Mouse (Mus musculus) Patski (cell line): ENCODE measurements at regions not wholly inside any gene's neighbourhood (a gene's known extent, or its start where the extent isn't known, plus 50 kb on each side); places are given as distances from the start of the nearest gene placed in this dataset.

Source experiments
- ATAC-seq: fragments of 100-300 bp; one replicate; pipeline ENCODE4 v1.8.0; 2021
- CTCF ChIA-PET: fragments of 350-600 bp; sonication (Branson Sonifier 250); formaldehyde crosslinking; loops from one replicate; lab custom pipeline; 2022; ENCODE audit warnings: inconsistent platforms; lab: Charles Lee
- POLR2A ChIA-PET: fragments of 350-600 bp; sonication (Branson Sonifier 250); formaldehyde crosslinking; loops from one replicate; lab custom pipeline; 2022; ENCODE audit warnings: antibody characterized with exemption, inconsistent platforms; lab: Charles Lee
- DNase-seq: peaks from one replicate; pipeline ENCODE4 v3.0.0-alpha.2; 2011; ENCODE audit warnings: low read depth, low spot score
- H3K27me3 ChIP-seq: fragments of 371-371 bp; one replicate; pipeline ENCODE4 v1.5.1; 2021
- CTCF ChIP-seq: fragments of 100-300 bp; IDR thresholded peaks from one replicate; pipeline ENCODE4 v1.5.1; 2021
- in situ Hi-C: fragments of 300-500 bp; cut with MboI; formaldehyde crosslinking; loops from 3 replicates; pipeline ENCODE4 v1.11.1; 2018; ENCODE audit warnings: low pct_unique_long_range_greater_than_20kb, mixed read lengths

- in situ Hi-C loops: no loop called here
- ChIA-PET CTCF (no interaction called here), POLR2A (no interaction called here)
- ATAC-seq (no peak), DNase-seq (no peak)
- no peak for TF ChIP-seq CTCF
- H3K27me3 ChIP-seq: no peaks in the 10 kb centered on the region
These were observed 166.2 kb downstream of the Cmpk2 start for GRCm38 (mm10) chr12:26635253-26635652.

- in situ Hi-C loops: no loop called here
- TF ChIP-seq CTCF: no peak
- ChIA-PET CTCF (no interaction called here), POLR2A (no interaction called here)
- ATAC-seq (no peak), DNase-seq (no peak)
- no peaks in the 10 kb centered on the region for H3K27me3 ChIP-seq
These were observed 162.8 kb downstream of the Cmpk2 start for GRCm38 (mm10) chr12:26631795-26632122.

GRCm38 (mm10) chr12:26631111-26631794 is 162.2 kb downstream of the Cmpk2 start:
- DNase-seq (no peak), ATAC-seq (no peak)
- ChIA-PET POLR2A (no interaction called here), CTCF (no interaction called here)
- no peak for TF ChIP-seq CTCF
- no peaks in the 10 kb centered on the region for H3K27me3 ChIP-seq
- in situ Hi-C loops: no loop called here

GRCm38 (mm10) chr12:26621135-26621932 is 152.3 kb downstream of the Cmpk2 start:
- DNase-seq (no peak), ATAC-seq (no peak)
- H3K27me3 ChIP-seq: no peaks in the 10 kb centered on the region
- in situ Hi-C loops: no loop called here
- CTCF ChIA-PET: no interaction called here
- no peak for TF ChIP-seq CTCF
- POLR2A ChIA-PET: no interaction called here

GRCm38 (mm10) chr12:26620501-26621134 is 151.6 kb downstream of the Cmpk2 start:
- no peak for TF ChIP-seq CTCF
- in situ Hi-C loops: no loop called here
- no peaks in the 10 kb centered on the region for H3K27me3 ChIP-seq
- POLR2A ChIA-PET: no interaction called here
- DNase-seq (no peak), ATAC-seq (no peak)
- CTCF ChIA-PET: no interaction called here

- DNase-seq (no peak), ATAC-seq (no peak)
- no peaks in the 10 kb centered on the region for H3K27me3 ChIP-seq
- POLR2A ChIA-PET: no interaction called here
- CTCF ChIA-PET: no interaction called here
- no peak for TF ChIP-seq CTCF
- in situ Hi-C loops: no loop called here
These were observed 149.0 kb downstream of the Cmpk2 start for GRCm38 (mm10) chr12:26617969-26618368.

GRCm38 (mm10) chr12:26613086-26613705 is 144.2 kb downstream of the Cmpk2 start:
- ChIA-PET POLR2A (no interaction called here), CTCF (no interaction called here)
- no peak for TF ChIP-seq CTCF
- in situ Hi-C loops: no loop called here
- H3K27me3 ChIP-seq: no peaks in the 10 kb centered on the region
- ATAC-seq (no peak), DNase-seq (no peak)

- ATAC-seq (no peak), DNase-seq (no peak)
- H3K27me3 ChIP-seq: peaks cover 4% of the 10 kb centered on the region
- ChIA-PET CTCF (no interaction called here), POLR2A (no interaction called here)
- TF ChIP-seq CTCF: no peak
- in situ Hi-C loops: no loop called here
These were observed 141.1 kb downstream of the Cmpk2 start for GRCm38 (mm10) chr12:26610079-26610478.

GRCm38 (mm10) chr12:26598501-26598900 is 129.5 kb downstream of the Cmpk2 start:
- no peak for DNase-seq
- in situ Hi-C loops: no loop called here
- CTCF ChIA-PET: no interaction called here

GRCm38 (mm10) chr12:26592125-26592524 is 123.1 kb downstream of the Cmpk2 start:
- no peaks in the 10 kb centered on the region for H3K27me3 ChIP-seq
- in situ Hi-C loops: no loop called here
- no peak for TF ChIP-seq CTCF
- no peak for DNase-seq
- CTCF ChIA-PET: no interaction called here
- no peak for ATAC-seq
- POLR2A ChIA-PET: no interaction called here

More at GRCm38 (mm10) chr12:26598501-26598900, 129.5 kb downstream of the Cmpk2 start:
- no peaks in the 10 kb centered on the region for H3K27me3 ChIP-seq
- POLR2A ChIA-PET: no interaction called here
- ATAC-seq: no peak
- TF ChIP-seq CTCF: no peak

- ChIA-PET CTCF (no interaction called here), POLR2A (no interaction called here)
- no peaks in the 10 kb centered on the region for H3K27me3 ChIP-seq
- DNase-seq: no peak
- ATAC-seq: no peak
- no peak for TF ChIP-seq CTCF
- in situ Hi-C loops: no loop called here
These were observed 120.1 kb downstream of the Cmpk2 start for GRCm38 (mm10) chr12:26589091-26589490.
